In the genomic region with DNA sequence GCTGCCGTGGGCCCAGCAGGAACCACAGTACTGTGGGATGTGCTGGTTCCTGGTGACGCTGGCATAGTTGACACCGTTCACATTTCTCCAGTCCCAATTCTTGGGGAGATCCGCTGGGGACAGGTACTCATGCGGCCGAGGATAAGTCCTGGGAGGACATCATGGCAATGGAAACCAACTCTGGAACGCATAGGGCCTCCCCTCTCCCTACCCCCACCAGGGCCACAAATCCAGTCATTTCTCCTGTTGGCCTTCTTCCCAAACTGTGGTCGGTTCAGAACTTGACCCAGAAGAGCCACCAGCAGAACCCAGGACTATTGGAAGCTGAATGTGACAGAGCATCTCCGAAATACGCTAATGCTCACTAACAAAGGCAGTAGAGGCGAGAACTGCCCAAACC, we compare ENCODE assay signal across 8 mouse cellular contexts. TPM values are rescaled to one million over a fixed set of nuclear protein-coding genes. Genes with fewer than 3 reads are reported as not detected.
DNase-seq lines count a peak whose midpoint lies in the region; ATAC-seq and TF ChIP-seq lines count a peak whose summit lies in the region.

No protein-coding gene starts in this region.

- DNase-seq in kidney, postnatal 10 days: no peak
- no peak for DNase-seq in hindbrain, embryonic 11.5 days (ENCODE audit: low spot score)
- no peak for DNase-seq in urinary bladder, postnatal 4 days (ENCODE audit: low spot score in 2 of 2)
- no peak for DNase-seq in right cerebral cortex, postnatal 10 days (ENCODE audit: low spot score in 2 of 2)
- DNase-seq in layer of hippocampus, adult 9-10 months (ENCODE audit: low spot score): no peak

- H3K9me3 ChIP-seq in kidney, embryonic 14.5 days (ENCODE audit: control insufficient read depth, low read length): no peaks in the 10 kb centered on the region
- H3K9me3 ChIP-seq in hindbrain, embryonic 11.5 days (ENCODE audit: control insufficient read depth, low read length): no peaks in the 10 kb centered on the region
- H3K9me3 ChIP-seq in midbrain, embryonic 13.5 days: no peaks in the 10 kb centered on the region

- H3K4me3 ChIP-seq in kidney, embryonic 14.5 days (ENCODE audit: low read length): peak overlapping the region; percentile 57
- H3K4me3 ChIP-seq in bone marrow macrophage, adult 2 months (ENCODE audit: insufficient read depth, low read length): peak overlapping the region; percentile 67
- peak overlapping the region; percentile 41 for H3K4me3 ChIP-seq in hindbrain, embryonic 11.5 days (ENCODE audit: low read depth, low read length)
- peak overlapping the region; percentile 55 for H3K4me3 ChIP-seq in midbrain, embryonic 13.5 days (replicated peaks)

- peak overlapping the region; percentile 64 for H3K9ac ChIP-seq in kidney, embryonic 14.5 days (ENCODE audit: low read depth, low read length)
- peak overlapping the region; percentile 68 for H3K9ac ChIP-seq in hindbrain, embryonic 11.5 days (ENCODE audit: low read depth, low read length)
- H3K9ac ChIP-seq in midbrain, embryonic 13.5 days (replicated peaks): peak overlapping the region; percentile 70

- 77% methylated on average over 11 of the region's 11 CpGs for WGBS in kidney, embryonic 14.5 days
- WGBS in hindbrain, embryonic 11.5 days: 67% methylated on average over 11 of the region's 11 CpGs
- 63% methylated on average over 11 of the region's 11 CpGs for WGBS in midbrain, embryonic 13.5 days

- no peak for TF ChIP-seq POLR2A in bone marrow macrophage, adult 2 months (IDR thresholded peaks at IDR 0.05; ENCODE audit: borderline replicate concordance, low read depth, low read length)

- peaks cover 4% of the 10 kb centered on the region; the same call in 1 of the 2 replicates for H3K36me3 ChIP-seq in kidney, embryonic 14.5 days (ENCODE audit: control insufficient read depth, insufficient read depth, low read length)
- no peaks in the 10 kb centered on the region for H3K36me3 ChIP-seq in hindbrain, embryonic 11.5 days (ENCODE audit: control insufficient read depth, insufficient read depth, low read length)
- H3K36me3 ChIP-seq in midbrain, embryonic 13.5 days: peaks cover 7% of the 10 kb centered on the region; the same call in 1 of the 2 replicates

- peaks cover 16% of the 10 kb centered on the region for H3K4me1 ChIP-seq in kidney, embryonic 14.5 days (ENCODE audit: control insufficient read depth, insufficient read depth, low read length)
- H3K4me1 ChIP-seq in bone marrow macrophage, adult 2 months (ENCODE audit: control insufficient read depth, insufficient read depth, low read length): peaks cover 48% of the 10 kb centered on the region
- H3K4me1 ChIP-seq in hindbrain, embryonic 11.5 days (replicated peaks; ENCODE audit: control insufficient read depth, insufficient read depth, low read length): no peaks in the 10 kb centered on the region
- peaks cover 29% of the 10 kb centered on the region for H3K4me1 ChIP-seq in midbrain, embryonic 13.5 days (replicated peaks)

- peak overlapping the region; percentile 73 for H3K4me2 ChIP-seq in kidney, embryonic 14.5 days (replicated peaks; ENCODE audit: low read depth, low read length)
- peak overlapping the region; percentile 70 for H3K4me2 ChIP-seq in hindbrain, embryonic 11.5 days (replicated peaks; ENCODE audit: low read depth, low read length)
- peak overlapping the region; percentile 74 for H3K4me2 ChIP-seq in midbrain, embryonic 13.5 days (replicated peaks)

- 0 out of 2 replicates have a peak overlapping the region, but pooled peaks have one; percentile 8 for H3K27ac ChIP-seq in kidney, embryonic 14.5 days (ENCODE audit: low read depth, low read length)
- peak overlapping the region; percentile 92 for H3K27ac ChIP-seq in bone marrow macrophage, adult 2 months (ENCODE audit: insufficient read depth, low read depth, low read length)
- H3K27ac ChIP-seq in hindbrain, embryonic 11.5 days (ENCODE audit: low read depth, low read length): no peak overlapping the region
- H3K27ac ChIP-seq in midbrain, embryonic 13.5 days: no peak overlapping the region

- ATAC-seq in kidney, embryonic 14.5 days (ENCODE audit: low FRiP score, low TSS enrichment): no peak
- no peak for ATAC-seq in hindbrain, embryonic 11.5 days (ENCODE audit: low FRiP score)
- ATAC-seq in midbrain, embryonic 13.5 days: peak; percentile 15; the same call in 1 of the 2 replicates

- no peak for TF ChIP-seq CTCF in bone marrow macrophage, adult 2 months (IDR thresholded peaks at IDR 0.05; ENCODE audit: low read depth, low read length)

- no peaks in the 10 kb centered on the region for H3K27me3 ChIP-seq in kidney, embryonic 14.5 days (ENCODE audit: control insufficient read depth, insufficient read depth, low read length)
- no peaks in the 10 kb centered on the region for H3K27me3 ChIP-seq in hindbrain, embryonic 11.5 days (ENCODE audit: control insufficient read depth, insufficient read depth, low read length)
- H3K27me3 ChIP-seq in midbrain, embryonic 13.5 days: no peaks in the 10 kb centered on the region

RNA-seq across cellular contexts. Expression of a gene that starts 0.7 kb away (rescaled TPM):
- 97.0 and 115 TPM in 2 replicates for polyA plus RNA-seq in kidney, embryonic 14.5 days (2014; fragmentation: Nextera tagmentation; extraction: Ambion mirVana)
- polyA plus RNA-seq in bone marrow macrophage, adult 2 months (2012; ENCODE audit: insufficient read depth, insufficient read length, missing spikeins): 896 and 916 TPM in 2 replicates
- 90.2 and 93.7 TPM in 2 replicates for polyA plus RNA-seq in hindbrain, embryonic 11.5 days (2014; fragmentation: Nextera tagmentation; extraction: Ambion mirVana)
- polyA plus RNA-seq in midbrain, embryonic 13.5 days (2015; fragmentation: Nextera tagmentation; extraction: Ambion mirVana): 66.1 and 74.5 TPM in 2 replicates

RNA-seq across cellular contexts. Expression of a gene that starts 12.3 kb away (rescaled TPM):
- 0.96 and 3.2 TPM in 2 replicates for polyA plus RNA-seq in kidney, embryonic 14.5 days (2014; fragmentation: Nextera tagmentation; extraction: Ambion mirVana)
- polyA plus RNA-seq in bone marrow macrophage, adult 2 months (2012; ENCODE audit: insufficient read depth, insufficient read length, missing spikeins): not detected in 2 replicates
- 5.3 and 5.7 TPM in 2 replicates for polyA plus RNA-seq in hindbrain, embryonic 11.5 days (2014; fragmentation: Nextera tagmentation; extraction: Ambion mirVana)
- 0.98 and 1.5 TPM in 2 replicates for polyA plus RNA-seq in midbrain, embryonic 13.5 days (2015; fragmentation: Nextera tagmentation; extraction: Ambion mirVana)

RNA-seq across cellular contexts. Expression of a gene that starts 22.6 kb away (rescaled TPM):
- polyA plus RNA-seq in kidney, embryonic 14.5 days (2014; fragmentation: Nextera tagmentation; extraction: Ambion mirVana): 96.8 and 139 TPM in 2 replicates
- polyA plus RNA-seq in bone marrow macrophage, adult 2 months (2012; ENCODE audit: insufficient read depth, insufficient read length, missing spikeins): 25.6 and 32.0 TPM in 2 replicates
- 158 and 163 TPM in 2 replicates for polyA plus RNA-seq in hindbrain, embryonic 11.5 days (2014; fragmentation: Nextera tagmentation; extraction: Ambion mirVana)
- 123 and 136 TPM in 2 replicates for polyA plus RNA-seq in midbrain, embryonic 13.5 days (2015; fragmentation: Nextera tagmentation; extraction: Ambion mirVana)

RNA-seq across cellular contexts. Expression of a gene that starts 25.7 kb away (rescaled TPM):
- 829 and 1,167 TPM in 2 replicates for polyA plus RNA-seq in kidney, embryonic 14.5 days (2014; fragmentation: Nextera tagmentation; extraction: Ambion mirVana)
- 460 TPM in 2 replicates for polyA plus RNA-seq in bone marrow macrophage, adult 2 months (2012; ENCODE audit: insufficient read depth, insufficient read length, missing spikeins)
- 686 and 740 TPM in 2 replicates for polyA plus RNA-seq in hindbrain, embryonic 11.5 days (2014; fragmentation: Nextera tagmentation; extraction: Ambion mirVana)
- 768 and 784 TPM in 2 replicates for polyA plus RNA-seq in midbrain, embryonic 13.5 days (2015; fragmentation: Nextera tagmentation; extraction: Ambion mirVana)

RNA-seq across cellular contexts. Expression of a gene that starts 34.7 kb away (rescaled TPM):
- 104 and 110 TPM in 2 replicates for polyA plus RNA-seq in kidney, embryonic 14.5 days (2014; fragmentation: Nextera tagmentation; extraction: Ambion mirVana)
- 38.5 and 45.1 TPM in 2 replicates for polyA plus RNA-seq in bone marrow macrophage, adult 2 months (2012; ENCODE audit: insufficient read depth, insufficient read length, missing spikeins)
- polyA plus RNA-seq in hindbrain, embryonic 11.5 days (2014; fragmentation: Nextera tagmentation; extraction: Ambion mirVana): 130 and 141 TPM in 2 replicates
- 108 and 115 TPM in 2 replicates for polyA plus RNA-seq in midbrain, embryonic 13.5 days (2015; fragmentation: Nextera tagmentation; extraction: Ambion mirVana)

Comparison
In these comparisons a context has a peak if more than half of its experiments do, and no peak if none do; other contexts are left out.
1. H3K27ac ChIP-seq: peak in kidney, embryonic 14.5 days (single experiment) and bone marrow macrophage, adult 2 months (single experiment); none in hindbrain, embryonic 11.5 days (single experiment) and midbrain, embryonic 13.5 days (single experiment).
2. Peak in every context shown above with its lines, with median percentiles within 50 percentile points of each other: H3K4me2 ChIP-seq, H3K4me3 ChIP-seq and H3K9ac ChIP-seq.